14 mouse cellular contexts compared by ENCODE assay signal in genomic region chr13:23475658-23476057, GRCm38 (mm10). TPM values are rescaled to one million over a fixed set of nuclear protein-coding genes. Genes with fewer than 3 reads are reported as not detected.
A peak's percentile ranks its signal among the peaks of the same experiment; 100 is the strongest.
DNase-seq lines count a peak whose midpoint lies in the region; ATAC-seq and TF ChIP-seq lines count a peak whose summit lies in the region.
"Had no signal": no experiment of that assay in that cellular context is flagged by ENCODE, and none has a peak within 500 bp of the region (broad histone marks: within the 10 kb centered on the region; RNA-seq: fewer than 3 reads in every experiment).

No protein-coding gene starts in this region.

- no peak overlapping the region for H3K27ac ChIP-seq in heart, embryonic 15.5 days
- H3K27ac ChIP-seq in forebrain, embryonic 13.5 days, result no peak overlapping the region
- peak overlapping the region; percentile 61; the same call in 1 of the 2 replicates for H3K27ac ChIP-seq in limb, embryonic 10.5 days
- H3K27ac ChIP-seq: liver, embryonic 13.5 days; neural tube, embryonic 12.5 days had no signal

- no peak overlapping the region for H3K4me2 ChIP-seq in heart, embryonic 15.5 days
- no peak overlapping the region for H3K4me2 ChIP-seq in forebrain, embryonic 13.5 days
- H3K4me2 ChIP-seq: liver, embryonic 13.5 days; neural tube, embryonic 12.5 days had no signal

- DNase-seq in heart, adult 9 months (ENCODE audit: low spot score in 2 of 2), result no peak
- DNase-seq in brain, embryonic 14.5 days (ENCODE audit: low read depth), result peak; percentile 43
- no peak for DNase-seq in limb, embryonic 10.5 days (ENCODE audit: low spot score)
- no peak for DNase-seq in right cerebral cortex, adult 2 months (ENCODE audit: low spot score in 2 of 2)
- DNase-seq: layer of hippocampus, postnatal 36 days; liver, embryonic 13.5 days; spleen, adult 18-20 months; thymus, postnatal 4 days had no signal

- peak; percentile 35 for ATAC-seq in heart, embryonic 15.5 days (replicated peaks; ENCODE audit: insufficient number of reproducible peaks, insufficient read depth, low FRiP score, low read depth)
- 0 out of 2 replicates have a peak, but pooled peaks have one; percentile 43 for ATAC-seq in forebrain, embryonic 13.5 days
- no peak for ATAC-seq in megakaryocyte-erythroid progenitor cell, adult 5-6 weeks (replicated peaks; ENCODE audit: low FRiP score, low TSS enrichment, poor library complexity, severe bottlenecking)
- ATAC-seq in cerebellum, adult (ENCODE audit: insufficient number of reproducible peaks, low FRiP score, low TSS enrichment), result no peak

- no peak for TF ChIP-seq CTCF in brain, embryonic 14.5 days (IDR thresholded peaks at IDR 0.05; ENCODE audit: borderline replicate concordance, extremely low read depth, insufficient read depth, insufficient read length)

- H3K27me3 ChIP-seq in heart, embryonic 15.5 days, result no peaks in the 10 kb centered on the region
- no peaks in the 10 kb centered on the region for H3K27me3 ChIP-seq in forebrain, embryonic 13.5 days
- H3K27me3 ChIP-seq in limb, embryonic 10.5 days (ENCODE audit: low read depth, poor library complexity, severe bottlenecking), result no peaks in the 10 kb centered on the region
- H3K27me3 ChIP-seq: neural tube, embryonic 12.5 days had no signal

- no peak for TF ChIP-seq POLR2A in brain, embryonic 14.5 days (IDR thresholded peaks at IDR 0.05; ENCODE audit: borderline replicate concordance, extremely low read depth, insufficient read depth, insufficient read length, poor library complexity, severe bottlenecking)

- H3K4me1 ChIP-seq in heart, embryonic 15.5 days (replicated peaks), result no peaks in the 10 kb centered on the region
- no peaks in the 10 kb centered on the region for H3K4me1 ChIP-seq in forebrain, embryonic 13.5 days
- peaks cover 4% of the 10 kb centered on the region; the same call in 1 of the 2 replicates for H3K4me1 ChIP-seq in limb, embryonic 10.5 days
- H3K4me1 ChIP-seq: liver, embryonic 13.5 days; neural tube, embryonic 12.5 days had no signal

- no peaks in the 10 kb centered on the region for H3K36me3 ChIP-seq in heart, embryonic 15.5 days
- no peaks in the 10 kb centered on the region for H3K36me3 ChIP-seq in forebrain, embryonic 13.5 days (ENCODE audit: poor library complexity, severe bottlenecking)
- H3K36me3 ChIP-seq in limb, embryonic 10.5 days, result no peaks in the 10 kb centered on the region
- H3K36me3 ChIP-seq: liver, embryonic 13.5 days; neural tube, embryonic 12.5 days had no signal

- H3K4me3 ChIP-seq in heart, embryonic 15.5 days, result no peak overlapping the region
- no peak overlapping the region for H3K4me3 ChIP-seq in forebrain, embryonic 13.5 days
- no peak overlapping the region for H3K4me3 ChIP-seq in limb, embryonic 10.5 days
- H3K4me3 ChIP-seq: liver, embryonic 13.5 days; neural tube, embryonic 12.5 days had no signal

- 25% methylated on average over 2 of the region's 2 CpGs for WGBS in heart, embryonic 15.5 days
- 15% methylated on average over 2 of the region's 2 CpGs for WGBS in forebrain, embryonic 13.5 days
- WGBS in limb, embryonic 10.5 days, result 34% methylated on average over 2 of the region's 2 CpGs

- no peaks in the 10 kb centered on the region for H3K9me3 ChIP-seq in heart, embryonic 15.5 days (replicated peaks)
- H3K9me3 ChIP-seq in forebrain, embryonic 13.5 days (replicated peaks), result no peaks in the 10 kb centered on the region
- H3K9me3 ChIP-seq in limb, embryonic 10.5 days (replicated peaks), result no peaks in the 10 kb centered on the region
- H3K9me3 ChIP-seq: liver, embryonic 13.5 days; neural tube, embryonic 12.5 days had no signal

- no peak overlapping the region for H3K9ac ChIP-seq in heart, embryonic 15.5 days
- no peak overlapping the region for H3K9ac ChIP-seq in forebrain, embryonic 13.5 days
- H3K9ac ChIP-seq: liver, embryonic 13.5 days; neural tube, embryonic 12.5 days had no signal

RNA-seq across cellular contexts. Expression of gene Btn1a1, which starts 10.0 kb away (rescaled TPM):
- polyA plus RNA-seq in heart, embryonic 15.5 days (2015; fragmentation: Nextera tagmentation; extraction: Ambion mirVana), result 0.85 and 1.4 TPM in 2 replicates
- 0.05 and 0.12 TPM in 2 replicates for polyA plus RNA-seq in brain, embryonic 14.5 days (2012; rRNA removed)
- polyA plus RNA-seq in forebrain, embryonic 13.5 days (2015; fragmentation: Nextera tagmentation; extraction: Ambion mirVana), result not detected in 2 replicates
- 0.08 and 0.10 TPM in 2 replicates for polyA plus RNA-seq in limb, embryonic 10.5 days (2016; fragmentation: Nextera tagmentation; extraction: Ambion mirVana)
- not detected in 2 replicates for total RNA-seq in megakaryocyte-erythroid progenitor cell, adult 5-6 weeks (2014; fragmentation: Nextera tagmentation)
- not detected in 2 replicates for total RNA-seq in megakaryocyte-erythroid progenitor cell, adult 5-6 weeks (2017)
- total RNA-seq: layer of hippocampus, postnatal 36 days had no signal
- polyA plus RNA-seq: neural tube, embryonic 12.5 days had no signal

RNA-seq across cellular contexts. Expression of gene Btn2a2, which starts 13.0 kb away (rescaled TPM):
- polyA plus RNA-seq in heart, embryonic 15.5 days (2015; fragmentation: Nextera tagmentation; extraction: Ambion mirVana), result 0.31 and 0.41 TPM in 2 replicates
- polyA plus RNA-seq in brain, embryonic 14.5 days (2012; rRNA removed), result 0.03 and 0.11 TPM in 2 replicates
- polyA plus RNA-seq in forebrain, embryonic 13.5 days (2015; fragmentation: Nextera tagmentation; extraction: Ambion mirVana), result 0.08 and 0.21 TPM in 2 replicates
- polyA plus RNA-seq in limb, embryonic 10.5 days (2016; fragmentation: Nextera tagmentation; extraction: Ambion mirVana), result 0.99 and 1.9 TPM in 2 replicates
- total RNA-seq in megakaryocyte-erythroid progenitor cell, adult 5-6 weeks (2014; fragmentation: Nextera tagmentation), result not detected in 2 replicates
- not detected in 2 replicates for total RNA-seq in megakaryocyte-erythroid progenitor cell, adult 5-6 weeks (2017)
- total RNA-seq: hematopoietic stem cell, adult 5-6 weeks had no signal
- polyA plus RNA-seq: liver, embryonic 13.5 days had no signal

RNA-seq across cellular contexts. Expression of gene Abt1, which starts 52.0 kb away (rescaled TPM):
- 8.1 and 8.2 TPM in 2 replicates for polyA plus RNA-seq in heart, embryonic 15.5 days (2015; fragmentation: Nextera tagmentation; extraction: Ambion mirVana)
- 7.2 and 8.3 TPM in 2 replicates for polyA plus RNA-seq in brain, embryonic 14.5 days (2012; rRNA removed)
- polyA plus RNA-seq in forebrain, embryonic 13.5 days (2015; fragmentation: Nextera tagmentation; extraction: Ambion mirVana), result 12.4 and 13.4 TPM in 2 replicates
- 16.9 and 17.1 TPM in 2 replicates for polyA plus RNA-seq in limb, embryonic 10.5 days (2016; fragmentation: Nextera tagmentation; extraction: Ambion mirVana)
- total RNA-seq in megakaryocyte-erythroid progenitor cell, adult 5-6 weeks (2014; fragmentation: Nextera tagmentation), result 8.0 and 10.7 TPM in 2 replicates
- total RNA-seq in megakaryocyte-erythroid progenitor cell, adult 5-6 weeks (2017), result 12.8 and 13.7 TPM in 2 replicates

RNA-seq across cellular contexts. Expression of gene Hist1h4h, which starts 55.2 kb away (rescaled TPM):
- 5.4 and 5.7 TPM in 2 replicates for polyA plus RNA-seq in heart, embryonic 15.5 days (2015; fragmentation: Nextera tagmentation; extraction: Ambion mirVana)
- 23.3 and 31.7 TPM in 2 replicates for polyA plus RNA-seq in brain, embryonic 14.5 days (2012; rRNA removed)
- polyA plus RNA-seq in forebrain, embryonic 13.5 days (2015; fragmentation: Nextera tagmentation; extraction: Ambion mirVana), result 5.2 and 6.4 TPM in 2 replicates
- polyA plus RNA-seq in limb, embryonic 10.5 days (2016; fragmentation: Nextera tagmentation; extraction: Ambion mirVana), result 2.4 and 4.5 TPM in 2 replicates
- total RNA-seq in megakaryocyte-erythroid progenitor cell, adult 5-6 weeks (2014; fragmentation: Nextera tagmentation), result 115 and 209 TPM in 2 replicates
- 683 and 1,187 TPM in 2 replicates for total RNA-seq in megakaryocyte-erythroid progenitor cell, adult 5-6 weeks (2017)

RNA-seq across cellular contexts. Expression of gene Hist1h2af, which starts 58.0 kb away (rescaled TPM):
- polyA plus RNA-seq in heart, embryonic 15.5 days (2015; fragmentation: Nextera tagmentation; extraction: Ambion mirVana), result 2.2 and 2.6 TPM in 2 replicates
- polyA plus RNA-seq in brain, embryonic 14.5 days (2012; rRNA removed), result 474 and 536 TPM in 2 replicates
- polyA plus RNA-seq in forebrain, embryonic 13.5 days (2015; fragmentation: Nextera tagmentation; extraction: Ambion mirVana), result 9.5 and 10.0 TPM in 2 replicates
- 8.0 and 11.7 TPM in 2 replicates for polyA plus RNA-seq in limb, embryonic 10.5 days (2016; fragmentation: Nextera tagmentation; extraction: Ambion mirVana)
- 41.1 and 66.5 TPM in 2 replicates for total RNA-seq in megakaryocyte-erythroid progenitor cell, adult 5-6 weeks (2014; fragmentation: Nextera tagmentation)
- total RNA-seq in megakaryocyte-erythroid progenitor cell, adult 5-6 weeks (2017), result 1,297 and 1,759 TPM in 2 replicates

Comparison
In these comparisons a context has a peak if more than half of its experiments do, and no peak if none do; other contexts are left out.
1. ATAC-seq: peak in heart, embryonic 15.5 days (single experiment) and forebrain, embryonic 13.5 days (single experiment); none in megakaryocyte-erythroid progenitor cell, adult 5-6 weeks (single experiment) and cerebellum, adult (single experiment).